Mouse (Mus musculus) cerebellum, adult 11-12 months (tissue): ENCODE data around the gene Gstt2.

Experiments used
- DNase-seq: peaks from one replicate; pipeline ENCODE4 v3.0.0; 2022

The Gstt2 gene

GRCm38 (mm10) chr10:75837248-75837759 lies at the start of gene Gstt2:
Gene Gstt2, minus strand, starts transcription at chr10:75837424.
- DNase-seq, result peak; percentile 93

GRCm38 (mm10) chr10:75884742-75885141 lies 47.5 kb upstream of the Gstt2 start:
- DNase-seq, result no peak

GRCm38 (mm10) chr10:75883232-75883552 lies 46.0 kb upstream of the Gstt2 start:
- DNase-seq, result peak; percentile 81

- DNase-seq, result no peak
Observed at GRCm38 (mm10) chr10:75882433-75883231, 45.4 kb upstream of the Gstt2 start.

GRCm38 (mm10) chr10:75881578-75882432 lies 44.6 kb upstream of the Gstt2 start:
- no peak for DNase-seq

- no peak for DNase-seq
Observed at GRCm38 (mm10) chr10:75880771-75881577, 43.8 kb upstream of the Gstt2 start.

- DNase-seq, result no peak
Observed at GRCm38 (mm10) chr10:75880351-75880750, 43.1 kb upstream of the Gstt2 start.

GRCm38 (mm10) chr10:75878836-75879235 lies 41.6 kb upstream of the Gstt2 start:
- no peak for DNase-seq

GRCm38 (mm10) chr10:75873543-75874170 lies 36.4 kb upstream of the Gstt2 start:
- peak; percentile 74 for DNase-seq

- DNase-seq, result peak; percentile 95
Observed at GRCm38 (mm10) chr10:75872915-75873542, 35.8 kb upstream of the Gstt2 start.

GRCm38 (mm10) chr10:75872025-75872914 lies 35.0 kb upstream of the Gstt2 start:
- DNase-seq, result no peak

GRCm38 (mm10) chr10:75861587-75861986 lies 24.4 kb upstream of the Gstt2 start:
- DNase-seq, result no peak

GRCm38 (mm10) chr10:75860746-75861145 lies 23.5 kb upstream of the Gstt2 start:
- peak; percentile 69 for DNase-seq

- DNase-seq, result peak; percentile 88
Observed at GRCm38 (mm10) chr10:75859786-75860470, 22.7 kb upstream of the Gstt2 start, which contains the start of gene Mif. Gene Mif, minus strand, starts transcription at chr10:75860240.

- DNase-seq, result peak; percentile 63
Observed at GRCm38 (mm10) chr10:75859107-75859746, 22.0 kb upstream of the Gstt2 start.

- DNase-seq, result peak; percentile 31
Observed at GRCm38 (mm10) chr10:75857598-75857997, 20.4 kb upstream of the Gstt2 start.

- DNase-seq, result no peak
Observed at GRCm38 (mm10) chr10:75856976-75857375, 19.8 kb upstream of the Gstt2 start.

- no peak for DNase-seq
Observed at GRCm38 (mm10) chr10:75856155-75856907, 19.1 kb upstream of the Gstt2 start.
